In genomic region chr5:148053609-148053990, GRCm38 (mm10) we compare ENCODE assay signal across 19 mouse cellular contexts.
"Had no signal": no experiment of that assay in that cellular context is flagged by ENCODE, and none has a peak within 500 bp of the region (broad histone marks: within the 10 kb centered on the region; RNA-seq: fewer than 3 reads in every experiment).

No protein-coding gene starts in this region.

- H3K9me3 ChIP-seq: limb, embryonic 10.5 days; liver, embryonic 15.5 days; lung, embryonic 15.5 days; neural tube, embryonic 12.5 days; neural tube, embryonic 15.5 days had no signal

- H3K27me3 ChIP-seq: limb, embryonic 13.5 days; liver, embryonic 12.5 days; liver, embryonic 15.5 days; lung, embryonic 15.5 days; megakaryocyte, embryonic 14.5 days; neural tube, embryonic 12.5 days; neural tube, embryonic 15.5 days had no signal

- DNase-seq: kidney, postnatal 25 days; liver; lung, adult 18-20 months; lung, postnatal 36 days; thymus, adult 2 months; thymus, postnatal 14 days; thymus, postnatal 4 days had no signal

- H3K27ac ChIP-seq: kidney, postnatal 0 days; layer of hippocampus, adult 2 months; limb, embryonic 10.5 days; limb, embryonic 13.5 days; liver, embryonic 12.5 days; liver, embryonic 15.5 days; lung, embryonic 15.5 days; neural tube, embryonic 12.5 days; neural tube, embryonic 15.5 days; stomach, postnatal 0 days had no signal

- H3K4me3 ChIP-seq: layer of hippocampus, adult 2 months; limb, embryonic 10.5 days; limb, embryonic 13.5 days; liver, embryonic 12.5 days; liver, embryonic 15.5 days; lung, embryonic 15.5 days; megakaryocyte, embryonic 14.5 days; neural tube, embryonic 12.5 days; neural tube, embryonic 15.5 days had no signal

- H3K36me3 ChIP-seq: limb, embryonic 10.5 days; limb, embryonic 13.5 days; liver, embryonic 12.5 days; liver, embryonic 15.5 days; lung, embryonic 15.5 days; neural tube, embryonic 12.5 days; neural tube, embryonic 15.5 days had no signal

- ATAC-seq: liver, embryonic 12.5 days had no signal

- H3K9ac ChIP-seq: limb, embryonic 13.5 days; liver, embryonic 12.5 days; liver, embryonic 15.5 days; lung, embryonic 15.5 days; neural tube, embryonic 12.5 days; neural tube, embryonic 15.5 days had no signal

- H3K4me1 ChIP-seq: limb, embryonic 10.5 days; limb, embryonic 13.5 days; liver, embryonic 12.5 days; liver, embryonic 15.5 days; lung, embryonic 15.5 days; megakaryocyte, embryonic 14.5 days; neural tube, embryonic 12.5 days had no signal

- H3K4me2 ChIP-seq: limb, embryonic 13.5 days; liver, embryonic 12.5 days; liver, embryonic 15.5 days; lung, embryonic 15.5 days; midbrain, embryonic 11.5 days; neural tube, embryonic 12.5 days; neural tube, embryonic 15.5 days had no signal
